Mouse (Mus musculus): ENCODE measurements around the gene Dnase2b.

The Dnase2b gene

GRCm38 (mm10) chr3:146570148-146570782, 45.1 kb downstream of the Dnase2b start, which contains the start of gene Uox:
TSS of gene Uox (plus strand) at chr3:146570426.
- CTCF ChIA-PET: no interaction called here

DNA sequence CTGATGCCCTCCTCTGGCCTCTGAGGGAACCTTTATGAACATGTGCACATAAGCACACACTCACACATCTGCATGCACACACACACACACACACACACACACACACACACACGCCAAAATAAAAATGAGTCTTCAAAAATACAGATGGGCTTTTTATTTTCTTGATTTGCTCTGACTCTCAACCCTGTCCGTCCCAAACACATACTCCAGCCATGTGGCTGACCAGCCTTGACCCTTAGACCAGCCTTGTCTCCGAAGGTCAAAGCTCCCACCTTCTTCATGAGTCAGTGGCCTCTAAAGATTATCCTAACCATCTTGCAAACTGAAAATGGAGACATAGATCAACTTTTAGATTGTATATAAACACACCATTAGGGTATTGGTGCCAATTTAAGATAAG, 45.8 kb downstream of the Dnase2b start:
- CTCF ChIA-PET: no interaction called here

- CTCF ChIA-PET: no interaction called here
These were observed 47.4 kb downstream of the Dnase2b start for GRCm38 (mm10) chr3:146567884-146568530.

DNA sequence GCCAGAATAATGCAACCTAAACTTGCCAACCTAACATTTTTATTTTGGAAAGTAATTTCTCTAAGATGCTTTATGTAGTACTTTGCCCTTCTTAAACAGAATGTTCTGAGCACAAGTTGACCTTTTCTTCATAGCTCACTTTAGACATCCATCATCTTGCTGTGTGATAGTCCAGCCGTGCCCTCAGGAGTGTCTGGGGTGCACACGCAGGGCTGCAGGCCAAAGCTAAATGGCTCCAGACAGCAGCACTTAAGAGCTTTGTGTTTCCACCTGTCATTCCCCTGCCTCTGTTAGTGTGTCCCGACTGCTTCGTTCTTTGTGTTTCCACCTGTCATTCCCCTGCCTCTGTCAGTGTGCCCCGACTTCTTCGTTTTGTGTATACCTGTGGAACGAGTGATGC, 48.0 kb downstream of the Dnase2b start:
- CTCF ChIA-PET: no interaction called here

DNA sequence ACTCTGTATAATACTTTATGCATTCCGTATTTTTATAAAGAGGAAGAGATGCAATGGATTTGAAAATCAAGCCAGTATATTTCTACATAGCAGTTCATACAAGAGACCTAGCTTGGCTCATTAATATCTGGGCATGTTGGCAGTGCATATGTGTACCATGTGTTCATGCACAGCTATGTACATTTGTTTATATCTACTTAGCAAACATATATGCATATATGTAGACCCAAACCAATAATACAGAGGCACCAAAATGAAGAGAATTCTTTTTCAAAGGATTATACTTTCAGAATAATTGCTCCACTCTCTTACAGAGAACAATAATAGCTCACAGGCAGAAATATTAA, 50.4 kb downstream of the Dnase2b start:
- CTCF ChIA-PET: interaction anchor here (0.7 kb wide), 1 partner anchor 39 kb away, joined by 3 read pairs; no protein-coding TSS in a partner anchor

DNA sequence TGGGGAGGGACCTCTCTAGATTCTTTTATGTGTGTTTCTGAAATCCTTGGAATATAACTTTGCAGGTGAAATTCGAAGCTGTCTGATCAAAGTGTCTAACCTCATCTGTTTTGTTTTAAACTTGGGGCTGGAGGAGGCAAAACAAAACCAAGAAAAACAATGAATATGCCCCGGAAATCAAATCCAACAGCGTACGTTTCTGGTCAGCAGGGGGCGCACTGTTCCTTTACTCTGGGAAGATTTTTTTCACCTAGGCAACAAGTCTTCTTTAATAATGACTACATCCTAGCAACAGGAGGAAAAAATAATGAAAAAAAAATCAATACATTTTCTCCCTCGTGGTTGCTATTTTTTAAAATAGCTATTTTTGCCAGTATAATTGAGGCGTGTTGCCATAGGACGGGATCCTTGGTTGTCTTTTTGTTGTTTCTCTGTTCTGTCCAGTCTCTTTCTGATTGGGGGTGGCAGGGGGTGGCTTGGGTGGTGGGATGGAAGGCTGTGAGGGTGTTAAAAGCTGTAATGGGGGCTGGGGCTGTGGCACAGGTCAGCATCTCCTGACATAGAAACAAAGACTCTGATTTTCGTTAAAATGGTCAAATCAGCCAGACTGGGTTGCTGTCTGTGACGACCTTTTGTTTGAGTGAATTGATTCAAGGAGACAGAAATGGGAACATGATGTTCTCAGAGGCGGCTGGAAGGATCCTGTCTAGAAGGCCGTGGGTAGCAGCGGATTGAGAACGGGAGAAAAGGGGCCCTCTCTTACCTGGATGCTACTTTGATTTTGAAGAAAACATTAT, 50.9 kb downstream of the Dnase2b start:
- CTCF ChIA-PET: interaction anchor here (0.6 to 0.7 kb wide), 2 partner anchors 16 to 39 kb away, joined by 3 to 5 read pairs; no protein-coding TSS in a partner anchor

- CTCF ChIA-PET: no interaction called here
These were observed 52.5 kb downstream of the Dnase2b start for GRCm38 (mm10) chr3:146562936-146563335.

DNA sequence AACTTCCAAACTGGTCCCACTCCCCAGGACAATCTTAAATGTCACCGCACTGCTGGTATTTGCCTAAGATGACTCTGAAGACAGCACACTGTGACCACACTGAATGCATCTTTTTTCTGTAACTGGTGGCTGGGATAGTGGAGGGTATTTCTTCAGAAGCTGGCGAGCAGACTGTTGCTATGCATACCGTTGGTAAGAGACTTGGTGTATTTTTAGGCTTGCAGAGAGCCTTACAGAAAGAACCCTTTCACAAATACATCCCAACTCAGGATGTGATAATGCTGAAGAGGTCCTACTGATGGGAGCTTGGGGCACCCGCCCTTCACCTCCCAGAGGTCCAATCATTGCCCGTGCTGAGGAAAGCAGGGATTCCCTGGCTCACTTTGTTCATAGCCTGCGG, 57.9 kb downstream of the Dnase2b start:
- CTCF ChIA-PET: no interaction called here

- CTCF ChIA-PET: no interaction called here
These were observed 58.8 kb downstream of the Dnase2b start for GRCm38 (mm10) chr3:146556567-146556966.

DNA sequence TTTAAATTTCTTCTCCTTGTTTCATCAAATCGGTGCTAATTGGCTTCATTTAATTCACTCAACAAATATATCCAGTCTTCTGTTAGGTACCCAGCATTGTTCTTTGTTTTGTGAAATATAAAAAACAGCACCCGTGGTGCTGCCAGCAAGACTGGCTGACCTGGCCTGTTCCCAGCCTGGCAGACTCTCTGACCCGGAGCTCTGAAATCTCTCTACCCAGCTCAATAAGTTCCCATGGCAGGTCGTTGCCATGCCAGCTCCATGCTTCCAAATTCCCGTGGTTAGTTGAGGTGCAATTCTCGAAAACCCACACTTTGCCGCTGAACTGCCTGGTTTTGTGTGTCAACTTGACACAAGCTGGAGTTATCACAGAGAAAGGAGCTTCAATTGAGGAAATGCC, 60.6 kb downstream of the Dnase2b start:
- CTCF ChIA-PET: interaction anchor here (0.6 kb wide), 1 partner anchor 370 kb away, joined by 4 read pairs; no protein-coding TSS in a partner anchor

DNA sequence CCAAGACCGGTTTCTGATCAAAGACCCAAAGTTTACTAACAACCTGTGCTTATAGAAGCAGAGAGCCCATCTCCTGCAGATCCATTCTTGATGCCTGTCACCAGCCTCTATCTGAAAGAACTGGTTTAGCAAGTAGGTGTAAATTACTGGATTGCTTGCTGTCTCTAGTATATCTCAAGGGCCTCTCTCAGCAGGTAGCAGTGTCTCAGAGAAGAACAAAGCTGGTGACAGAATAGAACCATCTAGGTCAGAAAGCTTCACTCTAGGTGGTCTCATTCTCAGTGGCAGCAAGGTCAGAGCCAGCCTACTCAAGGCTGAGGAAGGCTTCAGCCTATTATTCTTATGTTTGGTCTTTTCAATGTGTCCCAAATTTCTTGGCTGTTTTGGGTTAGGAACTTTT, 71.8 kb downstream of the Dnase2b start:
- CTCF ChIA-PET: no interaction called here

DNA sequence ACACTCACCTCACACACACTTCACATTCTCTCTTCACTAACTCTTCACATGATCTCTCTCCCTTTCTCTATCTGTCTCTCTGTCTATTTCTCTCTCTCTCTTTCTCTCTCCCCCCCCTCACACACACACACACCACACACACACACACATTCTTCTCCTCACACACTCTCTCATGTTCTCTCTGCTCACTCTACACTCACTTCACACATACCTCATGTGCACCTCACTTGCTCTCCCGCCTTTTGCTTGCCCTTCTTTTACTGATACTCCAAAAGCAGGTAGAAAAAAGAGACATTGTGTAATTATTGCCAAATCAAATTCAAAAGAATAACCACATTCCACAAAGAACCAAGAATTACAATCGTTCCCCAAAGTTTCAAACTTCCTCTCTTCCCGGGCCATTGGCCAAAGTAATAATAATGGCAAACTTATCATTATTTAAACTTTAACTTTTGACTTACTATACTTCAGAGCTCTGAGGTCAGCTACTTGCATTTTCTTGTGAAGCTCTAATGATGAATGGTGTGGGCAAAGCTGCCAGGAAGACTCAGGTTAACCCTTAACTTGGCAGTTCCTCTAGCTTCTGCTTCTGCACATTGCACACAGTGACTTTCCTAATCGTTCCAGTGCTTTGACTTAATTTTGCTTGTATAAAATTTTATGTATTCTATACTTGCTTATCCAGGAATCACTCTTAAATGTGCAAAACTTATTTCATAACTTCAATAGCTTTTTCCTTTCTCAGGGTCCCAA, 74.7 kb downstream of the Dnase2b start:
- CTCF ChIA-PET: no interaction called here

GRCm38 (mm10) chr3:146534986-146535385, 80.4 kb downstream of the Dnase2b start:
- CTCF ChIA-PET: no interaction called here
